Mouse (Mus musculus): ENCODE measurements around the gene Coq8a. TPM values are rescaled to one million over a fixed set of nuclear protein-coding genes. Genes with fewer than 3 reads are reported as not detected.

Coq8a gene
- polyA plus RNA-seq (2012; rRNA removed): 9.6 and 12.4 TPM in 2 replicates

DNA sequence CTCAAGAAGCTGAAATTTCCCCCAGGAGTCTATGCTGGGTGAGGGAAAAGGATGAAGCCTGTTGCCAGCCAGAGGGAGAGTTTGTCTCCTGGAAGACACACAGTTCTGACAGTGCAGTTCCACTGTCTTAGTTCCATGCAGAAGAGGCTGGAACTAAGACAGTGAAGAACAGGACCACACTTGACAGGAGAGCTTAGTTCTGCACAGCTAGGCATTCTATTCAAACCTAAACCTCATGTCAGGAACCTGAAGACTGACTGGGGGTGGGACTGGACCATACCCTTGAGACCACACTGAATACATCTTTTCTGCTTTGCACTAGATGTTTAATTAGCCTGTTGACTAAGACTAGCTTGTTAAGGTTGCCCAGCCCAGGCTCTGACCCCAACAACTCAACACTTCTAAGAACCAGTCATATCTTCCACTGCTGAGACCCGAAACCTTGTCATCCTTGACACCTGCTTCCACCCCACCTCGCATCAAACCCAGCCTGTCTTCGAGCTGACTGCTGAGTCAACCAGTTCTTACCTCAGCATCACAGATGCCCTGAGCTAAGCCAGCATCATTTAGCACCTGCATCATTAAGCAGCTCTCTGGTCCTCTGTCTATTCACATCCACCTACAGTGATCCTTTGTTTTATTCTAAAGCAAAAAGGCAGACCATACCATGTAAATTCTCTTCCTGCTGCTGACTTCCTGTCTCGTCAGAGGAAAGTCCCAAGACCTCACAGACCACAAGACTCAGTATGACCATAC is at the start of gene Coq8a:
TSS of gene Coq8a (minus strand) at position 644 of the 756 bp plus-strand sequence.
- H3K36me3 ChIP-seq (ENCODE audit: control insufficient read depth, insufficient read depth, low read length): no peaks in the 10 kb centered on the region
- no peak within 1 kb of the TSS for H3K4me3 ChIP-seq (ENCODE audit: control insufficient read depth, low read depth, low read length)
- no peak for TF ChIP-seq POLR2A (IDR thresholded peaks at IDR 0.05; ENCODE audit: control insufficient read depth, low read depth, low read length)
- no peak for TF ChIP-seq CTCF (IDR thresholded peaks at IDR 0.05; ENCODE audit: control insufficient read depth, insufficient read depth, insufficient replicate concordance, low read depth, low read length)
- H3K27me3 ChIP-seq (ENCODE audit: control insufficient read depth, insufficient read depth, low read length): no peaks in the 10 kb centered on the region
- H3K27ac ChIP-seq (ENCODE audit: control insufficient read depth, insufficient read depth, low read depth, low read length): no peak within 1 kb of the TSS
- H3K4me1 ChIP-seq (ENCODE audit: control insufficient read depth, insufficient read depth, low read length): peaks cover 11% of the 10 kb centered on the region

DNA sequence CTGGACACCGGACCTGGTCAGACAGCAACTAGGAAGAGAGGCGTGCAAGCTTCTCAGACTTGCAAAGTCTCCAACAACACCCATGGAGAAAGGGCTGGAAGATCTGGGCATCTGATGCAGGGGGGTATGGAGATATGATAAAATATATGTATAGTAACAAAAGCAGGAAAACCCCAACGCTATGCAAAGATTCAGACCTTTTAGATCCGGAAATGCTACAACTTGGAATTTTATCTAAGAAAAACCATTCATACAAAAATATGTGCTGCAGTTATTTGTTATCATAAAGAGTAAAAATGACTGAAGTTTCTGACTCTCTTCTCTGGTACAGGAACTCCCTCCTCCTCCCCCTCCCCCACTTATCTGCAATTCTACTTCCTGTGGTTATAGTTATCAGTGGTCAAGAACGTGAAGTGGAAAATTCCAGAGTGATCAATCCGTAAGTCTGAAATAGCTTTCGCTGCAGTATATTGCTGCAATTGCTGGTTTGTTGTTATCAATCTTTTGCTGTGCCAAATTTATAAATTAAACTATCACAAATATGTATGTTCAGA is 49.3 kb upstream of the Coq8a start:
- H3K4me3 ChIP-seq (ENCODE audit: control insufficient read depth, low read depth, low read length): no peak overlapping the region
- H3K36me3 ChIP-seq (ENCODE audit: control insufficient read depth, insufficient read depth, low read length): no peaks in the 10 kb centered on the region
- H3K4me1 ChIP-seq (ENCODE audit: control insufficient read depth, insufficient read depth, low read length): peaks cover 8% of the 10 kb centered on the region
- no peak overlapping the region for H3K27ac ChIP-seq (ENCODE audit: control insufficient read depth, insufficient read depth, low read depth, low read length)
- H3K27me3 ChIP-seq (ENCODE audit: control insufficient read depth, insufficient read depth, low read length): no peaks in the 10 kb centered on the region
- no peak for TF ChIP-seq POLR2A (IDR thresholded peaks at IDR 0.05; ENCODE audit: control insufficient read depth, low read depth, low read length)
- no peak for TF ChIP-seq CTCF (IDR thresholded peaks at IDR 0.05; ENCODE audit: control insufficient read depth, insufficient read depth, insufficient replicate concordance, low read depth, low read length)

DNA sequence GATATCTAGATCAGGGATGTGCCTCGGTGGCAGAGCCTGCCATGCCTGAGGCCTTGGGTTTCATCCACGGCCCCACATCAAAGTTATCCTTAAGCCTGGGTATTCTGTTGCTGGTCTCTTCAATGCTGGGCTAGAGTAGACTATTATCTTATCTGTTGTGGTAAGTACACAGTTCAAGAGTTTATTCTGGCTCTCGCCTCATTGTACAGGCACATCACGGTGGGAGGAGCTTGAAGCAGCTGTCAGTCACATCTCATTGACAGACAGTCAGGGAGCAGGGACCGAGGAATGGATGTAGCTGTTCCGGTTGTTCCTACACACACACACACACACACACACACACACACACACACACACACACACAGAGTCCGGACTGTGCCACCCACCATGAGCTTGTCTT is 48.5 kb upstream of the Coq8a start:
- Histone ChIP-seq H3K27me3 (ENCODE audit: control insufficient read depth, insufficient read depth, low read length) (no peaks in the 10 kb centered on the region), H3K4me3 (ENCODE audit: control insufficient read depth, low read depth, low read length) (no peak overlapping the region), H3K36me3 (ENCODE audit: control insufficient read depth, insufficient read depth, low read length) (no peaks in the 10 kb centered on the region), H3K27ac (ENCODE audit: control insufficient read depth, insufficient read depth, low read depth, low read length) (no peak overlapping the region), H3K4me1 (ENCODE audit: control insufficient read depth, insufficient read depth, low read length) (peaks cover 8% of the 10 kb centered on the region)
- TF ChIP-seq POLR2A (IDR thresholded peaks at IDR 0.05; ENCODE audit: control insufficient read depth, low read depth, low read length): no peak
- TF ChIP-seq CTCF (IDR thresholded peaks at IDR 0.05; ENCODE audit: control insufficient read depth, insufficient read depth, insufficient replicate concordance, low read depth, low read length): no peak

DNA sequence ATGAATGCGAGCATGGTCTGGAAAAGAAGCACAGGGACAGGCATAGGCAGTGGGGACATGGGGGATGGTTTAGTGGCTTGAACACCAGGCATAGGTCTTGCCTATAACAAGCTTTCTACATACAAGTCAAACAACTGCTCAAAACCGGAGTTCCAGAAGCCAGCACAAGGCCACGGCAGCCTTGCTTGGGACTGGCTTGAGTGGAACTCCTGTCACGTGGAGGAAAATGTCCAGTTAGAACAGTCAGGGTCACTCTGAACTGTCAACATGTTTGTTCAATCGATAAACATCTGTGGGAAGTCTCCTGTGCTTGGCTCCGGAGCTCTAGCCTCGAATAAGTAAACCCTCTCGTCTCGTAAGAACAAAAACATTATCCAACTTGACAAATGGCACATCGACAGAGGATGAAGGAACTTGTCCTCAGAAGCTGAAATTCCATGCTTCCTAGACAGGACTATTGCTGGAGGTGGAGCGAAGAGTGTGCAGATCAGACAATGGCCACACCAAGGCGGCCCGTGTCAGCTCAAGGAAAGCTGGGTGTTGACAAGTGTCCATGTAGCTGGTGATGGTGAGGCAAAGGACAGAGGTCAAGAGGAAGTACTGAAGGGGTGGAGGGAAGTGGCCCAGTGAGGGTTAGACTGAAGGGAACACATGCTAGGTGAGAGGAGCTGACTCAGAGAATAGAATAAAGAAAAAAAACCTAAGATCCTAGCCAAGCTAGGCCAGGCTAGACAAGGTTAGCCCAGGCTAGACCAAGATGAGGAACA is 46.5 kb upstream of the Coq8a start:
- no peak for TF ChIP-seq CTCF (IDR thresholded peaks at IDR 0.05; ENCODE audit: control insufficient read depth, insufficient read depth, insufficient replicate concordance, low read depth, low read length)
- no peak for TF ChIP-seq POLR2A (IDR thresholded peaks at IDR 0.05; ENCODE audit: control insufficient read depth, low read depth, low read length)
- Histone ChIP-seq H3K4me1 (ENCODE audit: control insufficient read depth, insufficient read depth, low read length) (peaks cover 8% of the 10 kb centered on the region), H3K36me3 (ENCODE audit: control insufficient read depth, insufficient read depth, low read length) (no peaks in the 10 kb centered on the region), H3K27me3 (ENCODE audit: control insufficient read depth, insufficient read depth, low read length) (no peaks in the 10 kb centered on the region), H3K4me3 (ENCODE audit: control insufficient read depth, low read depth, low read length) (no peak overlapping the region), H3K27ac (ENCODE audit: control insufficient read depth, insufficient read depth, low read depth, low read length) (no peak overlapping the region)

DNA sequence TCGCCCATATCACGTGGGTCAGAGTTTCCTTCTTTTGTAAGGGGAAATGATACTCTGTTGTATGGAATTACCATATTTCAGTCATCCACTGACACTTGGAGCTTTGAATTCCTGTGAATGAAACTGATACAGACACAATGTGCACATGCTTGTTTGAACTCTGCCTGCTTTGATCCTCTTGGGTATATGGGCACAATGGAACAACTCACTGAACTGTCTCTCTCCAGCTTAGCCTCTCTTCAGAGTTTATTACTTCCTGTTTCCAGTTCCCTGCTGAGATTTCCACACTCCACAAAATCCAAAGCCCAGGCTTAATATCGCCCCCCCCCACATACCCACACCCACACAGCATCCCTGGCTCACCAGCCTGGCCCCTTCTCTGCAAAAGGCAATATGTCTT is 32.3 kb upstream of the Coq8a start:
- no peaks in the 10 kb centered on the region for H3K36me3 ChIP-seq (ENCODE audit: control insufficient read depth, insufficient read depth, low read length)
- H3K4me1 ChIP-seq (ENCODE audit: control insufficient read depth, insufficient read depth, low read length): no peaks in the 10 kb centered on the region; the same call in 1 of the 2 replicates
- H3K27me3 ChIP-seq (ENCODE audit: control insufficient read depth, insufficient read depth, low read length): no peaks in the 10 kb centered on the region
- no peak overlapping the region for H3K27ac ChIP-seq (ENCODE audit: control insufficient read depth, insufficient read depth, low read depth, low read length)
- no peak for TF ChIP-seq CTCF (IDR thresholded peaks at IDR 0.05; ENCODE audit: control insufficient read depth, insufficient read depth, insufficient replicate concordance, low read depth, low read length)
- no peak for TF ChIP-seq POLR2A (IDR thresholded peaks at IDR 0.05; ENCODE audit: control insufficient read depth, low read depth, low read length)
- no peak overlapping the region for H3K4me3 ChIP-seq (ENCODE audit: control insufficient read depth, low read depth, low read length)

DNA sequence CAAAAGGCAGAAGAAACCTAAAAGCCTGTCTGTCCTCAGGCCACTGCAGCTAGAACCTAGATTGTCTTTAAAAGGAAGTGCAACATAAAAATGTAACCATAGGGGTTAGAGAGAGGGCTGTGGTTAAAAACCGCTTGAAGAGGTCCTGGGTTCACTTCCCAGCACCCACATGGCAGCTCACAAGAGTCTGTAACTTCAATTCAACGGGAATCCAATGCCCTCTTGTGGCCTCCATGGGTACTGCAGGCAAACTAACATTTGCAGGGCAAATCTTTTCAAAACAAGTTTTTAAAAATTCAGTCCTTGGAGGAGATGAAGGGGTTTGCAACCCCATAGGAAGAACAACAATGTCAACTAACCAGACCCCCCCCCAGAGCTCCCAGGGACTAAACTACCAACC is 31.2 kb upstream of the Coq8a start:
- Histone ChIP-seq H3K27ac (ENCODE audit: control insufficient read depth, insufficient read depth, low read depth, low read length) (no peak overlapping the region), H3K4me1 (ENCODE audit: control insufficient read depth, insufficient read depth, low read length) (peaks cover 9% of the 10 kb centered on the region), H3K36me3 (ENCODE audit: control insufficient read depth, insufficient read depth, low read length) (no peaks in the 10 kb centered on the region), H3K27me3 (ENCODE audit: control insufficient read depth, insufficient read depth, low read length) (no peaks in the 10 kb centered on the region), H3K4me3 (ENCODE audit: control insufficient read depth, low read depth, low read length) (no peak overlapping the region)
- TF ChIP-seq POLR2A (IDR thresholded peaks at IDR 0.05; ENCODE audit: control insufficient read depth, low read depth, low read length): no peak
- TF ChIP-seq CTCF (IDR thresholded peaks at IDR 0.05; ENCODE audit: control insufficient read depth, insufficient read depth, insufficient replicate concordance, low read depth, low read length): peak; percentile 60

DNA sequence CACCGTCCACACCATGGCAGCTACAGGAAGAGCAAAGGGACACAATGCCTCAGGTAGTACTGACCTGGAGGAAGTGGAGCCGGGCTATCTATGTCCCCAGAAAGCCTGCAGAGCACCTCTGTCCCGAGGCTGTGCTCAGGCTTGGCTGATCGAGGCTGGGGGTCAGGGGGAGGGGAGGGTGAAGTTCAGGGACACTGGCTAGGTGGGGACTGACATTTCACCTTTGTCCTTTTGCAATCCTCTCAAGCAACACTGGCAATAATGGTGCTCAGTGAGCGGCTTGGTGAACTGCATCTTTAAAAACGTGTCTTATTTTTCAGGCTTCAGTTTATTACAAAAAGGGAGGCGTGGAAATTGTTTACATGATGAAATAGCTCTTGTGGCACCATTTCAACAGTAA is 30.5 kb upstream of the Coq8a start:
- Histone ChIP-seq H3K4me3 (ENCODE audit: control insufficient read depth, low read depth, low read length) (no peak overlapping the region), H3K4me1 (ENCODE audit: control insufficient read depth, insufficient read depth, low read length) (peaks cover 11% of the 10 kb centered on the region), H3K27me3 (ENCODE audit: control insufficient read depth, insufficient read depth, low read length) (no peaks in the 10 kb centered on the region), H3K36me3 (ENCODE audit: control insufficient read depth, insufficient read depth, low read length) (no peaks in the 10 kb centered on the region), H3K27ac (ENCODE audit: control insufficient read depth, insufficient read depth, low read depth, low read length) (no peak overlapping the region)
- no peak for TF ChIP-seq POLR2A (IDR thresholded peaks at IDR 0.05; ENCODE audit: control insufficient read depth, low read depth, low read length)

All from testis, adult 2 months (tissue).